Mouse (Mus musculus) liver, adult 2 months (tissue): Measurements from ENCODE around the gene Gpr4.

ENCODE experiments used
- CTCF ChIP-seq: fragments of 200-500 bp; IDR thresholded peaks from 2 replicates; pipeline ENCODE4 v1.5.1; 2011; ENCODE audit warnings: low read depth, low read length, control low read depth
- POLR2A ChIP-seq: fragments of 200-500 bp; IDR thresholded peaks from 2 replicates; pipeline ENCODE4 v1.6.1; 2011; ENCODE audit warnings: low read length, control low read depth; ENCODE audit not compliant: insufficient read depth; ENCODE audit errors: extremely low read depth

DNA sequence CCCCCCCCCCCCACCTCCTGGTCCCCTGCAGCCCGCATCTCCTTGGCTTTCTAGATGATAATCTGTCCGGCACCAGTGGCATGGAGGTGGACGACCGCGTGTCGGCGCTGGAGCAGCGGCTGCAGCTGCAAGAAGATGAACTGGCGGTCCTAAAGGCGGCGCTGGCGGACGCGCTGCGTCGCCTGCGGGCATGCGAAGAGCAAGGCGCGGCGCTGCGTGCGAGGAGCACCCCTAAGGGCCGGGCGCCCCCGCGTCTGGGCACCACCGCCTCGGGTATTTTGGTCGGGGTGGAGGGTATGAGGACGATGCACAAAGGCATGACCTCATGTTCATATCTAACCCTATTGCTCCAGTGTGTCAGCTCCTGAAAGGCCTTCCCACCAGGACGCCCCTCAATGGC is 33.2 kb upstream of the Gpr4 start:
- TF ChIP-seq CTCF (peak; percentile 76), POLR2A (no peak)
